Mouse (Mus musculus) neural tube, embryonic 14.5 days (tissue): ENCODE results near the gene Kdm8. TPM values are rescaled to one million over a fixed set of nuclear protein-coding genes. Genes with fewer than 3 reads are reported as not detected.
"Not testable (repeated sequence)": the region's sequence is repeated elsewhere in the genome, so short reads cannot be mapped to it uniquely, and the experiment has no call there.

Source experiments
- ATAC-seq: fragments of 200-750 bp; cut with Nextera tagmentation; 2 replicates; pipeline ENCODE4 v1.8.0; 2017; ENCODE audit warnings: low read depth, mild to moderate bottlenecking, moderate TSS enrichment, moderate library complexity
- H3K27ac ChIP-seq: fragments of 300-500 bp; sonication (generic); 2 replicates; pipeline ENCODE4 v1.5.1; 2014; ENCODE audit warnings: low read depth, mild to moderate bottlenecking, control low read depth, low read length, moderate library complexity, mixed read lengths
- H3K27me3 ChIP-seq: fragments of 300-500 bp; sonication (generic); 2 replicates; pipeline ENCODE4 v1.6.1; 2014; ENCODE audit warnings: low read length; ENCODE audit not compliant: control insufficient read depth, insufficient read depth
- H3K36me3 ChIP-seq: fragments of 300-500 bp; sonication (generic); 2 replicates; pipeline ENCODE4 v1.6.1; 2014; ENCODE audit warnings: low read length, mixed read lengths; ENCODE audit not compliant: control insufficient read depth, insufficient read depth
- H3K4me1 ChIP-seq: fragments of 300-500 bp; sonication (generic); 2 replicates; pipeline ENCODE4 v1.6.1; 2014; ENCODE audit warnings: low read length; ENCODE audit not compliant: control insufficient read depth, insufficient read depth
- H3K4me2 ChIP-seq: fragments of 300-500 bp; sonication (generic); 2 replicates; pipeline ENCODE4 v1.6.1; 2014; ENCODE audit warnings: mild to moderate bottlenecking, low read depth, low read length, control low read depth
- H3K4me3 ChIP-seq: fragments of 300-500 bp; sonication (generic); 2 replicates; pipeline ENCODE4 v1.5.1; 2014; ENCODE audit warnings: low read depth, low read length, control low read depth, mixed read lengths
- H3K9ac ChIP-seq: fragments of 300-500 bp; sonication (generic); replicated peaks from 2 replicates; pipeline ENCODE4 v1.6.1; 2014; ENCODE audit warnings: low read depth, mild to moderate bottlenecking, control low read depth, low read length, mixed read lengths
- H3K9me3 ChIP-seq: fragments of 300-500 bp; sonication (generic); 2 replicates; pipeline ENCODE4 v1.6.1; 2016; ENCODE audit warnings: low read length; ENCODE audit not compliant: control insufficient read depth
- WGBS: fragments of 180-500 bp; shearing (Covaris S2); extraction: QIAGEN DNeasy Blood & Tissue Kit; methylation state at CpG from one replicate; pipeline ENCODE4 v1.1.7; 2014; 5-methylcytosine and 5-hydroxymethylcytosine counted together
- polyA plus RNA-seq: library from polyadenylated mRNA; unstranded; fragments of >200 nt; fragmentation: Nextera tagmentation; extraction: Ambion mirVana; gene quantifications from 2 replicates; pipeline ENCODE4 v1.2.1, GENCODE M21; 2014

Kdm8 gene
- polyA plus RNA-seq, 1 experiment from 2014 or later, result 4.9 TPM

- H3K36me3 ChIP-seq, result no peaks in the 10 kb centered on the region
- H3K27ac ChIP-seq, result no peak overlapping the region
- H3K4me3 ChIP-seq, result no peak overlapping the region
- H3K9me3 ChIP-seq, result no peaks in the 10 kb centered on the region
- no peak for ATAC-seq
- WGBS, result 70% methylated on average over 2 of the region's 2 CpGs
- no peaks in the 10 kb centered on the region for H3K27me3 ChIP-seq
- no peaks in the 10 kb centered on the region for H3K4me1 ChIP-seq
- H3K9ac ChIP-seq, result no peak overlapping the region
- H3K4me2 ChIP-seq, result no peak overlapping the region
Observed at GRCm38 (mm10) chr7:125421911-125422310, 22.6 kb upstream of the Kdm8 start.

GRCm38 (mm10) chr7:125423056-125423455 is 21.4 kb upstream of the Kdm8 start:
- no peaks in the 10 kb centered on the region for H3K27me3 ChIP-seq
- no peaks in the 10 kb centered on the region for H3K36me3 ChIP-seq
- ATAC-seq, result no peak
- no peak overlapping the region for H3K9ac ChIP-seq
- no peak overlapping the region for H3K4me3 ChIP-seq
- no peak overlapping the region for H3K27ac ChIP-seq
- H3K4me1 ChIP-seq, result no peaks in the 10 kb centered on the region
- WGBS, result 82% methylated on average over 3 of the region's 3 CpGs
- H3K9me3 ChIP-seq, result no peaks in the 10 kb centered on the region
- no peak overlapping the region for H3K4me2 ChIP-seq

GRCm38 (mm10) chr7:125427492-125428090 is 16.9 kb upstream of the Kdm8 start:
- H3K9ac ChIP-seq, result no peak overlapping the region
- peaks cover 2% of the 10 kb centered on the region; the same call in 1 of the 2 replicates for H3K9me3 ChIP-seq
- 76% methylated on average over 12 of the region's 12 CpGs for WGBS
- no peaks in the 10 kb centered on the region for H3K27me3 ChIP-seq
- H3K27ac ChIP-seq, result no peak overlapping the region
- ATAC-seq, result no peak
- no peaks in the 10 kb centered on the region for H3K36me3 ChIP-seq
- no peaks in the 10 kb centered on the region for H3K4me1 ChIP-seq
- H3K4me3 ChIP-seq, result no peak overlapping the region
- H3K4me2 ChIP-seq, result no peak overlapping the region

- H3K4me2 ChIP-seq, result no peak overlapping the region
- WGBS, result 77% methylated on average over 7 of the region's 7 CpGs
- no peak overlapping the region for H3K27ac ChIP-seq
- ATAC-seq, result no peak
- no peak overlapping the region for H3K9ac ChIP-seq
- H3K27me3 ChIP-seq, result no peaks in the 10 kb centered on the region
- peaks cover 2% of the 10 kb centered on the region; the same call in 1 of the 2 replicates for H3K9me3 ChIP-seq
- no peak overlapping the region for H3K4me3 ChIP-seq
- H3K4me1 ChIP-seq, result no peaks in the 10 kb centered on the region
- no peaks in the 10 kb centered on the region for H3K36me3 ChIP-seq
Observed at GRCm38 (mm10) chr7:125428381-125428780, 16.1 kb upstream of the Kdm8 start.

GRCm38 (mm10) chr7:125428816-125429500 is 15.5 kb upstream of the Kdm8 start:
- 79% methylated on average over 5 of the region's 5 CpGs for WGBS
- not testable (repeated sequence) for H3K9me3 ChIP-seq, H3K27ac ChIP-seq, H3K4me1 ChIP-seq, ATAC-seq, H3K4me3 ChIP-seq, H3K27me3 ChIP-seq, H3K4me2 ChIP-seq, H3K9ac ChIP-seq, H3K36me3 ChIP-seq

- no peak overlapping the region for H3K4me2 ChIP-seq
- no peak for ATAC-seq
- H3K4me3 ChIP-seq, result no peak overlapping the region
- no peaks in the 10 kb centered on the region for H3K36me3 ChIP-seq
- peaks cover 2% of the 10 kb centered on the region; the same call in 1 of the 2 replicates for H3K9me3 ChIP-seq
- no peaks in the 10 kb centered on the region for H3K27me3 ChIP-seq
- 0 out of 2 replicates have a peak, but pooled peaks cover 4% of the 10 kb centered on the region for H3K4me1 ChIP-seq
- no peak overlapping the region for H3K9ac ChIP-seq
- H3K27ac ChIP-seq, result no peak overlapping the region
- 52% methylated on average over 7 of the region's 7 CpGs for WGBS
Observed at GRCm38 (mm10) chr7:125430170-125430842, 14.2 kb upstream of the Kdm8 start.

- Histone ChIP-seq H3K4me2 (no peak overlapping the region), H3K27me3 (no peaks in the 10 kb centered on the region), H3K4me3 (no peak overlapping the region), H3K9me3 (peaks cover 2% of the 10 kb centered on the region; the same call in 1 of the 2 replicates), H3K27ac (no peak overlapping the region), H3K9ac (no peak overlapping the region), H3K36me3 (no peaks in the 10 kb centered on the region), H3K4me1 (0 out of 2 replicates have a peak, but pooled peaks cover 4% of the 10 kb centered on the region)
- 70% methylated on average over 3 of the region's 3 CpGs for WGBS
- no peak for ATAC-seq
Observed at GRCm38 (mm10) chr7:125433874-125434273, 10.6 kb upstream of the Kdm8 start.

GRCm38 (mm10) chr7:125434666-125435290 is 9.7 kb upstream of the Kdm8 start:
- peak; percentile 80 for ATAC-seq
- H3K4me2 ChIP-seq, result no peak overlapping the region
- 24% methylated on average over 8 of the region's 8 CpGs for WGBS
- no peak overlapping the region for H3K4me3 ChIP-seq
- peak overlapping the region; percentile 60 for H3K27ac ChIP-seq
- H3K9me3 ChIP-seq, result peaks cover 2% of the 10 kb centered on the region; the same call in 1 of the 2 replicates
- no peaks in the 10 kb centered on the region for H3K27me3 ChIP-seq
- no peak overlapping the region for H3K9ac ChIP-seq
- 0 out of 2 replicates have a peak, but pooled peaks cover 4% of the 10 kb centered on the region for H3K4me1 ChIP-seq
- no peaks in the 10 kb centered on the region for H3K36me3 ChIP-seq
